Mouse (Mus musculus) heart, adult 2 months (tissue): ENCODE data around the gene Pex5l. TPM values are rescaled to one million over a fixed set of nuclear protein-coding genes. Genes with fewer than 3 reads are reported as not detected.

Experiments used
- DNase-seq, 2 experiments: peaks; one replicate each; pipeline ENCODE4 v3.0.0; 2021
- H3K27ac ChIP-seq: fragments of 200-600 bp; 2 replicates; pipeline ENCODE4 v1.8.1; 2022
- H3K27me3 ChIP-seq: fragments of 200-500 bp; 2 replicates; pipeline ENCODE4 v1.6.1; 2012; ENCODE audit warnings: mild to moderate bottlenecking, low read length, inconsistent platforms, mixed read lengths; ENCODE audit not compliant: control insufficient read depth, insufficient read depth
- H3K36me3 ChIP-seq: fragments of 200-500 bp; 2 replicates; pipeline ENCODE4 v1.6.1; 2012; ENCODE audit warnings: low read length, inconsistent platforms; ENCODE audit not compliant: control insufficient read depth, insufficient read depth
- H3K4me1 ChIP-seq: fragments of 200-500 bp; 2 replicates; pipeline ENCODE4 v1.6.1; 2011; ENCODE audit warnings: low read length; ENCODE audit not compliant: control insufficient read depth, insufficient read depth
- H3K4me3 ChIP-seq: fragments of 200-600 bp; 2 replicates; pipeline ENCODE4 v1.8.1; 2022
- H3K79me2 ChIP-seq: fragments of 200-500 bp; replicated peaks from 2 replicates; pipeline ENCODE4 v1.6.1; 2012; ENCODE audit warnings: mild to moderate bottlenecking, inconsistent platforms, low read length, moderate library complexity, mixed read lengths; ENCODE audit not compliant: control insufficient read depth, insufficient read depth
- H3K9ac ChIP-seq: fragments of 200-500 bp; 2 replicates; pipeline ENCODE4 v1.6.1; 2012; ENCODE audit warnings: low read depth, mild to moderate bottlenecking, control low read depth, inconsistent platforms, low read length, mixed read lengths
- CTCF ChIP-seq: fragments of 200-600 bp; IDR thresholded peaks from 2 replicates; pipeline ENCODE4 v1.8.1; 2022; ENCODE audit warnings: antibody characterized with exemption, mild to moderate bottlenecking, moderate library complexity
- EP300 ChIP-seq: fragments of 200-500 bp; IDR thresholded peaks from 2 replicates; pipeline ENCODE4 v1.6.1; 2011; ENCODE audit warnings: low read depth, low read length, control low read depth; ENCODE audit not compliant: insufficient read depth
- POLR2A ChIP-seq: fragments of 200-500 bp; IDR thresholded peaks from 2 replicates; pipeline ENCODE4 v1.6.1; 2011; ENCODE audit warnings: mild to moderate bottlenecking, low read depth, low read length, control low read depth; ENCODE audit not compliant: insufficient read depth
- WGBS: fragments of 180-500 bp; shearing (Covaris S2); methylation state at CpG from one replicate; pipeline ENCODE4 v1.1.7; 2018; 5-methylcytosine and 5-hydroxymethylcytosine counted together
- intact Hi-C: fragments of 180-260 bp; cut with DNase I; formaldehyde crosslinking; loops from one replicate; pipeline ENCODE4 v1.15.1; 2025
- polyA plus RNA-seq: library from polyadenylated mRNA; depleted of rRNA; stranded (reverse); fragments of >200 nt; gene quantifications from 2 replicates; pipeline ENCODE4 v1.2.3, GENCODE M21; 2012
- total RNA-seq, 2 experiments: library from RNA; stranded (reverse); gene quantifications; 2 replicates each; pipeline ENCODE4 v1.2.3; 2021

Gene Pex5l
- total and polyA plus RNA-seq, 3 experiments: 0.45 to 0.51 (median 0.47) TPM

DNA sequence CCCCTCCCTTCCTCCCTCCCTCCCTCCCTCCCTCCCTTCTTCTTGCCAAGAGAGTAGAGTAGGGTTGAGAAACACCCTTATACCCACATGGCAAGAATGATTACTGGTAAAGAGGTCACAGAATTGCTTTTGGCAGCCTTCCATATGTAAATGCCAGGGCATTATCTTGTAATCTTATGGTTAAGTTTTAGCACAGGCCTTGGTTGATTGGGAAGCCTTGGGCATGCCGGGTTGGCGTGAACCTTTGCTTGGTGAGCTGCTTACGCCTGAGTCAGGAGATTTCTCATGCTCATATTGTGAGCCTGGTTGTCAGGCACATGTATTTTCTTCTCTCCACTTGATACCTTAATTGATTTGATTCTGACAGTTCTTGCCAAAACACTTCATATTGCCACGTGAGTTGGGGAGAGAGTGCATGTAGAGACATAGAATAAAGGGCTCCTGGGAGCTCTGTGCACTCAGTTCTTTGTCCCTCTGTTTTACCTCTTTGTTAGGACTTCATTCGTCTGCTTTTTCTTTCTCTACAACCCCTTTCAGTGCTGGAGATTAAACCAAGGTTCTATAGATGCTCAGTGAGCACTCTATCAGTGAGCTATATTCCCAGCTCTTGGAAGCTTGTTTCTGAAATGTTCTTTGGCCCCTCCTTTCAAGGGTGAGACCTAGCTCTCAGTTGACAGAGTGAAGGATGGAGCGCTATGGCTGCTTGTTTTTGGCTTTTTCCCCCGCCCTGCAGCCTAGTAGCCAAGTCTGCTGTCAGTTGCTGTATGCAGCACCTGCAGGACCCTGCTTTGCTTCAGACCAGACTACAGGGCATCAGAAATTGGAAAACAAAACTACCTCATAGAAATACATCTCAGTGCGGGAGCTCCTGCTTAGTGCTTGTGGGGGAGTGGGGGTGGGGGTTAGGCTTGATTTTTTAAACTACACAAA is 236.9 kb downstream of the Pex5l start:
- no peak overlapping the region for H3K4me3 ChIP-seq
- H3K36me3 ChIP-seq: peaks cover 6% of the 10 kb centered on the region
- no peak overlapping the region for H3K9ac ChIP-seq
- DNase-seq: no peak
- no peaks in the 10 kb centered on the region for H3K79me2 ChIP-seq
- peaks cover 1% of the 10 kb centered on the region; the same call in 1 of the 2 replicates for H3K4me1 ChIP-seq
- TF ChIP-seq EP300 (no peak), CTCF (no peak), POLR2A (no peak)
- no peaks in the 10 kb centered on the region for H3K27me3 ChIP-seq
- intact Hi-C loops: loop anchor here (5.0 to 10.0 kb wide), 2 partner anchors 91 to 169 kb away; partner anchors contain the start of genes Mrpl47, Ndufb5 and Usp13
- no peak overlapping the region for H3K27ac ChIP-seq
- WGBS: 73% methylated on average over 8 of the region's 8 CpGs

DNA sequence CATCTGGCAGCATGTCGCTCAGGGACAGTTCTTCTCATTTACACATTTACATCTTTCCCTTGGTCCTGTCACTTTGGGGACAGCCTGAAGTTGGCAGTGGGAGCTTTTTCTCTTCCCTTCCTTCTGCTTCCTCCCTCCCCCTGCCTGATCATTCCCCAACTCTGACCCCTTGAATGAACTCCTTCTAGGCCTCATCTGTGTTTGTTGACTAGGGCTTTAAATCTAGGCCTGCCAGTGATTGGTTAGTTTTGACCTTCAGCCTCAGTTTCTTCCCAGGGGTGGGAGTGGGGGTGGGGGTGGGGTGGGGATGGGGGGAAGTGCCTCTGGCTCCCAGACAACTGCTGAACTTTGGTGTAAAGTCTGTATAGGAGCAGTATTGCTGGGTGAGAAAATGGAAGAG is 238.4 kb downstream of the Pex5l start:
- intact Hi-C loops: loop anchor here (10.0 kb wide), 1 partner anchor 90 kb away; the partner anchor contains the start of gene Usp13
- TF ChIP-seq CTCF: no peak
- no peak for TF ChIP-seq EP300
- TF ChIP-seq POLR2A: no peak
- no peak for DNase-seq
- Histone ChIP-seq H3K27ac (no peak overlapping the region), H3K36me3 (peaks cover 6% of the 10 kb centered on the region), H3K4me3 (no peak overlapping the region), H3K9ac (no peak overlapping the region), H3K4me1 (peaks cover 1% of the 10 kb centered on the region; the same call in 1 of the 2 replicates), H3K79me2 (no peaks in the 10 kb centered on the region), H3K27me3 (no peaks in the 10 kb centered on the region)
- WGBS: 89% methylated on average over 1 of the region's 1 CpGs

GRCm38 (mm10) chr3:32903462-32903861 is 239.6 kb downstream of the Pex5l start:
- no peak overlapping the region for H3K27ac ChIP-seq
- H3K36me3 ChIP-seq: peaks cover 2% of the 10 kb centered on the region; the same call in 1 of the 2 replicates
- no peak overlapping the region for H3K9ac ChIP-seq
- H3K79me2 ChIP-seq: no peaks in the 10 kb centered on the region
- no peak for DNase-seq
- 63% methylated on average over 4 of the region's 4 CpGs for WGBS
- intact Hi-C loops: loop anchor here (10.0 kb wide), 1 partner anchor 89 kb away; the partner anchor contains the start of gene Usp13
- TF ChIP-seq CTCF: no peak
- no peak for TF ChIP-seq POLR2A
- no peak for TF ChIP-seq EP300
- H3K27me3 ChIP-seq: no peaks in the 10 kb centered on the region
- no peak overlapping the region for H3K4me3 ChIP-seq
- H3K4me1 ChIP-seq: peaks cover 1% of the 10 kb centered on the region; the same call in 1 of the 2 replicates
